Mouse (Mus musculus): Measurements from ENCODE around the gene Gm12216. TPM values are rescaled to one million over a fixed set of nuclear protein-coding genes. Genes with fewer than 3 reads are reported as not detected.
A peak's percentile ranks its signal among the peaks of the same experiment; 100 is the strongest.

The Gm12216 gene
- total and polyA plus RNA-seq, 3 experiments: not detected

DNA sequence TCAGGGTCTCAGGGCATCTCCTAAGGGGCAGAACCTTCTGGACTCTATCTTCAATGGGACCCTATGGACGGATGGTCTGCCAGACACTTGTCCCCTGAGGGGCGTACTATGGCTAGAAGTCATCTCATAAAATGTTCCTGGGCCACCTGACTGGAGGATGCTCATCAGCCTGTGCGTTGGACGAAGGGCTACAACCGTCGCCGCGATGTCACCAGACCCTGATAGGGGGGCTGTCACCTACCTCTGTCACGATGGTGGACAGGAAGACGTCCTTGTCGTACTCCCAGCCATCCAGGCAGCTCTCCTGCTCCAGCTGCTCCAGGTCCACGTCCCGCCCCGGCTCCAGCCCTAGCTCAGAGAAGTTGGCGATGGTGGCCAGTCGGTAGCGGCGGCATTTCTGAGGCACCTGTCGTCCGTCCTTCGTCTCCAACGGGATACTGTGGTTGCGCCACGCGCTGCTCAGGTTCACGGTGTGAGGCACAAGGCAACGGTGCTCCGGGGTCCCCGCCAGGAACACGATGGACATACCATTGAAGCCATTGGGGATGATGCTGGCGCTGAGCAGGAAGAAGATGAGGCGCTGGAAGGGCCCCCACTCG, 31.9 kb upstream of the Gm12216 start:
- H3K9ac ChIP-seq (ENCODE audit: control insufficient read depth, low read depth, low read length, poor library complexity, severe bottlenecking): peak overlapping the region; percentile 77
- H3K79me2 ChIP-seq (ENCODE audit: control insufficient read depth, insufficient read depth, low read length, poor library complexity): peaks cover 10% of the 10 kb centered on the region
- peak overlapping the region; percentile 64 to 82 for H3K4me3 ChIP-seq (ENCODE audit: control insufficient read depth in 1 of 2, insufficient read depth in 1 of 2, low read depth in 2 of 2, low read length in 2 of 2)
- H3K4me1 ChIP-seq (ENCODE audit: control insufficient read depth in 1 of 2, insufficient read depth in 2 of 2, low read length in 2 of 2): peaks cover 9 to 23% of the 10 kb centered on the region in 2 experiments
- H3K36me3 ChIP-seq (ENCODE audit: control insufficient read depth in 1 of 2, insufficient read depth in 2 of 2, low read length in 2 of 2): peaks cover 0 to 26% of the 10 kb centered on the region in 2 experiments; a peak in 2 of 4 replicates
- no peaks in the 10 kb centered on the region for H3K9me3 ChIP-seq (replicated peaks; ENCODE audit: insufficient read depth, low read length)
- TF ChIP-seq MAX (IDR thresholded peaks at IDR 0.05; ENCODE audit: low read length) (no peak), TCF12 (IDR thresholded peaks at IDR 0.05; ENCODE audit: low read depth, low read length) (no peak), ZMIZ1 (IDR thresholded peaks at IDR 0.05; ENCODE audit: low read depth, low read length) (no peak), NRF1 (IDR thresholded peaks at IDR 0.05; ENCODE audit: insufficient read depth, low read depth, low read length, poor library complexity, severe bottlenecking) (no peak), GABPA (IDR thresholded peaks at IDR 0.05; ENCODE audit: low read depth, low read length) (no peak), ETS1 (IDR thresholded peaks at IDR 0.05; ENCODE audit: low read depth, low read length) (no peak)
- no peaks in the 10 kb centered on the region for H3K27me3 ChIP-seq (ENCODE audit: control insufficient read depth in 1 of 2, insufficient read depth in 2 of 2, low read length in 2 of 2)
- 0 out of 2 replicates have a peak overlapping the region, but pooled peaks have one; percentile 8 for H3K27ac ChIP-seq (ENCODE audit: control insufficient read depth, low read depth, low read length)
- peak; percentile 54 for DNase-seq (ENCODE audit: low read depth, low spot score)

DNA sequence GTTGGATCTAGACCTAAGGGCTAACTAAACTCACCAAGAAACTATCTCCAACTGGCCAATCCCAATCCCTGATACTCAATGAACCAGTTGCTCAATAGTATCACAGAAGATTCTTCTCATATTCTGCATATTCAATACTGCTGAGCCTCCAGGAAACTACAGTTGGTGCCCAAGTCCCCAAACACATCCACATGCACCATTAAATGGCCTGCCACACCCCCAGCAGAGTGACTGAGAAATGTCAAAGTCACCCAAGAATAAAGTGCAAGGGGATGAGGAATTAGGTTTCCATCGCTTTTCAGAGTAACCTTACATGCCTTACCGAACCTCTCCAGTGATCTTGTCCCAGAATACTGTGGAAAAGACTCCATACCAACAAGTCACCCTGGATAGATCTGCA, 31.2 kb upstream of the Gm12216 start:
- Histone ChIP-seq H3K27me3 (ENCODE audit: control insufficient read depth in 1 of 2, insufficient read depth in 2 of 2, low read length in 2 of 2) (no peaks in the 10 kb centered on the region), H3K36me3 (ENCODE audit: control insufficient read depth in 1 of 2, insufficient read depth in 2 of 2, low read length in 2 of 2) (peaks cover 0 to 33% of the 10 kb centered on the region in 2 experiments; a peak in 2 of 4 replicates), H3K4me1 (ENCODE audit: control insufficient read depth in 1 of 2, insufficient read depth in 2 of 2, low read length in 2 of 2) (peaks cover 14 to 24% of the 10 kb centered on the region in 2 experiments), H3K9ac (ENCODE audit: control insufficient read depth, low read depth, low read length, poor library complexity, severe bottlenecking) (no peak overlapping the region), H3K4me3 (ENCODE audit: control insufficient read depth in 1 of 2, insufficient read depth in 1 of 2, low read depth in 2 of 2, low read length in 2 of 2) (no peak overlapping the region; a peak in 1 of 4 replicates), H3K9me3 (replicated peaks; ENCODE audit: insufficient read depth, low read length) (no peaks in the 10 kb centered on the region), H3K27ac (ENCODE audit: control insufficient read depth, low read depth, low read length) (no peak overlapping the region), H3K79me2 (ENCODE audit: control insufficient read depth, insufficient read depth, low read length, poor library complexity) (peaks cover 10% of the 10 kb centered on the region)
- TF ChIP-seq POLR2AphosphoS2 (IDR thresholded peaks at IDR 0.05; ENCODE audit: low read length) (no peak), TCF12 (IDR thresholded peaks at IDR 0.05; ENCODE audit: low read depth, low read length) (no peak), UBTF (IDR thresholded peaks at IDR 0.05; ENCODE audit: borderline replicate concordance, insufficient read depth, low read depth, low read length) (no peak), MXI1 (IDR thresholded peaks at IDR 0.05; ENCODE audit: low read depth, low read length) (peak; percentile 43; the same call in 1 of the 2 replicates), MYB (IDR thresholded peaks at IDR 0.05; ENCODE audit: low read depth, low read length) (no peak), CHD2 (IDR thresholded peaks at IDR 0.05; ENCODE audit: low read length) (no peak)
- DNase-seq (ENCODE audit: low read depth, low spot score): no peak

DNA sequence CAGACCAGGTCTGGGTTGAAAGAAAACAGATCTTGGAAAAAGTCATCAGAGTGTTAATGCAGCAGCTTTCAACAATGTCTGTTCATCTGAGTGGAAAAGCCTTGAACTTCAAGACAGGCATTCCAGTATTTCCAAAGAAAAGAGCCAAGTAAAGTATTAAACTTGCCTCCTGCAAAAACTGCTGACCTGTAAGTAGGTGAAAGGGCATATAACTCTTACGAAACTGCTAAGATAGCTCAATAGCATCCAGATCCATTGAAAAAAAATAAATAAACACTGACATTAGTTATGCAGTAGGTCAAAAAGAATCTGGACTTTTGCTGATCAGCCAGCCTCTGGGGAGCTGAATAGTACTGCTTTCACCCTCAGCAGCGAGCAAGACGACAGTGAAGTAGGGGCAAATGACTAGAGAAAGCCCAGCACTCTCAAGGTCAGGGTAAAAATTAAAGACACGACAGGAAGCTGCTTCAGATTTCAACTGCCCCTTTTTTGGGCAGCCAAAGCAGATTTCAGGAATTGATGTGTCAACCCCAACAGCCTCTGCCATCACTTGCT, 30.1 kb upstream of the Gm12216 start:
- Histone ChIP-seq H3K27me3 (ENCODE audit: control insufficient read depth in 1 of 2, insufficient read depth in 2 of 2, low read length in 2 of 2) (no peaks in the 10 kb centered on the region), H3K9ac (ENCODE audit: control insufficient read depth, low read depth, low read length, poor library complexity, severe bottlenecking) (no peak overlapping the region), H3K79me2 (ENCODE audit: control insufficient read depth, insufficient read depth, low read length, poor library complexity) (peaks cover 10% of the 10 kb centered on the region), H3K36me3 (ENCODE audit: control insufficient read depth in 1 of 2, insufficient read depth in 2 of 2, low read length in 2 of 2) (peaks cover 0 to 38% of the 10 kb centered on the region in 2 experiments; a peak in 2 of 4 replicates), H3K4me1 (ENCODE audit: control insufficient read depth in 1 of 2, insufficient read depth in 2 of 2, low read length in 2 of 2) (peaks cover 14 to 27% of the 10 kb centered on the region in 2 experiments), H3K27ac (ENCODE audit: control insufficient read depth, low read depth, low read length) (no peak overlapping the region), H3K4me3 (ENCODE audit: control insufficient read depth in 1 of 2, insufficient read depth in 1 of 2, low read depth in 2 of 2, low read length in 2 of 2) (no peak overlapping the region), H3K9me3 (replicated peaks; ENCODE audit: insufficient read depth, low read length) (no peaks in the 10 kb centered on the region)
- DNase-seq (ENCODE audit: low read depth, low spot score): no peak
- no peak for TF ChIP-seq MXI1 (IDR thresholded peaks at IDR 0.05; ENCODE audit: low read depth, low read length)
- no peak for TF ChIP-seq ZKSCAN1 (IDR thresholded peaks at IDR 0.05; ENCODE audit: low read depth, low read length)
- no peak for TF ChIP-seq MAX (IDR thresholded peaks at IDR 0.05; ENCODE audit: low read length)
- TF ChIP-seq EP300 (IDR thresholded peaks at IDR 0.05; ENCODE audit: low read depth in 1 of 2, low read length in 2 of 2): no peak
- TF ChIP-seq GATA1 (IDR thresholded peaks at IDR 0.05; ENCODE audit: low read depth, low read length): no peak
- TF ChIP-seq RCOR1 (IDR thresholded peaks at IDR 0.05; ENCODE audit: low read depth, low read length): no peak
- TF ChIP-seq ETS1 (IDR thresholded peaks at IDR 0.05; ENCODE audit: low read depth, low read length): no peak
- no peak for TF ChIP-seq MAZ (IDR thresholded peaks at IDR 0.05; ENCODE audit: low read depth, low read length)
- TF ChIP-seq TBP (IDR thresholded peaks at IDR 0.05; ENCODE audit: low read depth, low read length): no peak
- no peak for TF ChIP-seq SMC3 (IDR thresholded peaks at IDR 0.05; ENCODE audit: low read depth, low read length)
- no peak for TF ChIP-seq BHLHE40 (IDR thresholded peaks at IDR 0.05; ENCODE audit: borderline replicate concordance, low read depth, low read length)
- TF ChIP-seq POLR2A (IDR thresholded peaks at IDR 0.05; ENCODE audit: control insufficient read depth in 1 of 2, insufficient read depth in 1 of 2, low read depth in 1 of 2, low read length in 2 of 2, poor library complexity in 1 of 2): no peak
- no peak for TF ChIP-seq CTCF (IDR thresholded peaks at IDR 0.05 in 2 of 3, conservative IDR thresholded peaks at IDR 0.05 in 1 of 3; ENCODE audit: control insufficient read depth in 1 of 3, insufficient read depth in 1 of 3, low read depth in 2 of 3, low read length in 3 of 3, poor library complexity in 1 of 3, severe bottlenecking in 1 of 3)
- TF ChIP-seq POLR2AphosphoS2 (IDR thresholded peaks at IDR 0.05; ENCODE audit: low read length): no peak
- TF ChIP-seq HCFC1 (IDR thresholded peaks at IDR 0.05; ENCODE audit: low read depth, low read length): no peak
- no peak for TF ChIP-seq RAD21 (IDR thresholded peaks at IDR 0.05; ENCODE audit: low read depth, low read length)
- no peak for TF ChIP-seq USF1 (IDR thresholded peaks at IDR 0.05; ENCODE audit: low read depth, low read length)
- no peak for TF ChIP-seq E2F4 (IDR thresholded peaks at IDR 0.05; ENCODE audit: borderline replicate concordance, low read depth, low read length)
